Mouse (Mus musculus): ENCODE results near the gene Nfia. TPM values are rescaled to one million over a fixed set of nuclear protein-coding genes. Genes with fewer than 3 reads are reported as not detected.

Nfia gene
- polyA plus RNA-seq, 1 experiment from 2014 or later: 56.7 TPM

- Histone ChIP-seq H3K9me3 (no peaks in the 10 kb centered on the region), H3K36me3 (peaks cover 28% of the 10 kb centered on the region; the same call in 1 of the 2 replicates), H3K27ac (peak overlapping the region; percentile 2; the same call in 1 of the 2 replicates), H3K4me3 (replicated peaks) (no peak overlapping the region), H3K4me2 (no peak overlapping the region), H3K4me1 (replicated peaks) (peaks cover 58% of the 10 kb centered on the region), H3K9ac (replicated peaks) (no peak overlapping the region), H3K27me3 (no peaks in the 10 kb centered on the region)
- no peak for ATAC-seq (ENCODE audit: insufficient number of reproducible peaks, insufficient read depth, low FRiP score, low TSS enrichment, low read depth)
- 14% methylated on average over 1 of the region's 1 CpGs for WGBS
Measured at GRCm38 (mm10) chr4:98098663-98099062, 326.1 kb downstream of the Nfia start.

GRCm38 (mm10) chr4:98099433-98099832, 326.9 kb downstream of the Nfia start:
- H3K4me3 ChIP-seq (replicated peaks): no peak overlapping the region
- peak overlapping the region; percentile 67; the same call in 1 of the 2 replicates for H3K27ac ChIP-seq
- no peak overlapping the region for H3K4me2 ChIP-seq
- no peak overlapping the region for H3K9ac ChIP-seq (replicated peaks)
- WGBS: 28% methylated on average over 5 of the region's 5 CpGs
- no peaks in the 10 kb centered on the region for H3K9me3 ChIP-seq
- H3K36me3 ChIP-seq: peaks cover 25% of the 10 kb centered on the region; the same call in 1 of the 2 replicates
- ATAC-seq (ENCODE audit: insufficient number of reproducible peaks, insufficient read depth, low FRiP score, low TSS enrichment, low read depth): 0 out of 2 replicates have a peak, but pooled peaks have one; percentile 38
- H3K4me1 ChIP-seq (replicated peaks): peaks cover 61% of the 10 kb centered on the region
- no peaks in the 10 kb centered on the region for H3K27me3 ChIP-seq

GRCm38 (mm10) chr4:98101153-98102096, 328.9 kb downstream of the Nfia start:
- Histone ChIP-seq H3K27ac (peak overlapping the region; percentile 88), H3K4me1 (replicated peaks) (peaks cover 79% of the 10 kb centered on the region), H3K4me3 (replicated peaks) (no peak overlapping the region), H3K9ac (replicated peaks) (no peak overlapping the region), H3K9me3 (no peaks in the 10 kb centered on the region), H3K36me3 (peaks cover 16% of the 10 kb centered on the region; the same call in 1 of the 2 replicates), H3K27me3 (no peaks in the 10 kb centered on the region), H3K4me2 (no peak overlapping the region)
- no peak for ATAC-seq (ENCODE audit: insufficient number of reproducible peaks, insufficient read depth, low FRiP score, low TSS enrichment, low read depth)
- WGBS: 55% methylated on average over 10 of the region's 10 CpGs

DNA sequence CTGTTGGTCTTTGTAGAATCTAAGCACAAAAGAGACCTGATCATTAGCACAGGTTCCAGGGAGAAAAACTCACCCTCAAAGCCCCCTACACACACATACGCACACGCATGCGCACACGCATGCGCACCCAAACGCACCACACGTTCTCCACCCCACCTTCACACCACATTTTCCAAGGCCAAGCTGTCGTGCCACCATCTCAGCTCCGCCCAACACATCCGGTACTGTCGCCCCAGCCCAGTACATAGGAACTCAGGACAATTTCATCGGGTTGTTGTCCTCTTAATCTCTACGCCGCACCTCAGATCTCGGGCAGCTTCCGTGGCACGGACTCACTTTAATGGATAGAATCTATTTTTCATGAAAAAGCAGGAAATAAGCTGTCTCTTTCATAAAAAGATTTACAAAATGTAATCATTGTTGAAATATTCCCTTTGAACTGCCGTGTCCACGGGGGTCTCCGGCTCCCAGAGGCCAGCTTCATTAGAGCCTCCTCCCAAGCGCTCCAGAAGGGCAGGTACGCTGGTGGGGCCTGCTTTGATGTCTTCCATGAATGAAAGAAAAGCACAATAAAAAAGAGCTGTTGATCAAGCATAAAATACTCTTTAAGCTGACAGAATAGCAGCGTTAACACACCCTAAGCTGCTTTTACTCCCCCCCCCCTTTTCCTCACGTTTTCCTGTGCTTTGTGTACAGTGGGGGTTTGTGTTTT, 330.2 kb downstream of the Nfia start:
- peak overlapping the region; percentile 68 for H3K27ac ChIP-seq
- ATAC-seq (ENCODE audit: insufficient number of reproducible peaks, insufficient read depth, low FRiP score, low TSS enrichment, low read depth): no peak
- peaks cover 93% of the 10 kb centered on the region for H3K4me1 ChIP-seq (replicated peaks)
- 0 out of 2 replicates have a peak overlapping the region, but pooled peaks have one; percentile 17 for H3K4me2 ChIP-seq
- H3K27me3 ChIP-seq: no peaks in the 10 kb centered on the region
- H3K36me3 ChIP-seq: peaks cover 8% of the 10 kb centered on the region; the same call in 1 of the 2 replicates
- WGBS: 42% methylated on average over 24 of the region's 24 CpGs
- H3K9ac ChIP-seq (replicated peaks): no peak overlapping the region
- H3K9me3 ChIP-seq: no peaks in the 10 kb centered on the region
- H3K4me3 ChIP-seq (replicated peaks): no peak overlapping the region

GRCm38 (mm10) chr4:98103337-98103666, 330.8 kb downstream of the Nfia start:
- 20% methylated on average over 2 of the region's 2 CpGs for WGBS
- H3K36me3 ChIP-seq: peaks cover 3% of the 10 kb centered on the region; the same call in 1 of the 2 replicates
- no peaks in the 10 kb centered on the region for H3K27me3 ChIP-seq
- H3K4me3 ChIP-seq (replicated peaks): no peak overlapping the region
- H3K27ac ChIP-seq: peak overlapping the region; percentile 68
- no peak overlapping the region for H3K9ac ChIP-seq (replicated peaks)
- H3K4me2 ChIP-seq: 0 out of 2 replicates have a peak overlapping the region, but pooled peaks have one; percentile 17
- H3K9me3 ChIP-seq: no peaks in the 10 kb centered on the region
- peaks cover 96% of the 10 kb centered on the region for H3K4me1 ChIP-seq (replicated peaks)
- ATAC-seq (ENCODE audit: insufficient number of reproducible peaks, insufficient read depth, low FRiP score, low TSS enrichment, low read depth): no peak

GRCm38 (mm10) chr4:98104161-98104560, 331.6 kb downstream of the Nfia start:
- 64% methylated on average over 8 of the region's 8 CpGs for WGBS

DNA sequence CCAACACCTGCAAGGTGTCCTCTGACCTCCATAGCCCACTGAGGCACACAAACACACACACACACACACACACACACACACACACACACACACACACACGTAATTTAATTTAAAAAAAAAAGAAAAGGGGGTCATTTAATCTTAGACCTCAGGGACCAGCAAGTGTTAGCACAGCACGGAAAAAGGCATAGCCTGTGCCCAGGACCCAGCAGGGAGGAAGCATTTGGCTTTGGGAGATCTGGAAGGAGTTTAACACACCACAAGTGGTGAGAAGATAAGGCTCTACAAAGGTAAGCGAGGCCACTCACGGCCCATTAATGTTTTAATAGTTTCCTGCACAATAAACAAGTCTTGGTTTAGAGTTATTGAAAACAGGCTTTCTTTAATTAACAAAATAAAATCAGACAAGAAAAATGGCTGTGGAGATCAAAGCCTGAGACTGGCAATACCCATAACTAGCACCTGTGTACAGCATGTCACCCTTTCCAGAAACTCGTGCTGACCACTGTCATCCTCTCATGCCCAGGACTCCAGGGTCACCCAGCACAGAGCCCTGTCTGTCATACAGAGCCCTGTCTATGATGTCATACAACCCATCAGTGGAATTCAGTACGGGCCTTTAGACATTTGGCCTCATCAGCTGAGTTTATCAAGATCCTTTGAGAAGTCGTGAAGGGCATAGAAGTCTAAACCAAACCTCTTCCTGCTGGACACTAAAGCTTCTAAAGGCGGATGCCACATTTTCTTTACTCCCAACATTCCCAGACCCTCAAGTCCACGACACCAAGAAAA, 332.6 kb downstream of the Nfia start:
- ATAC-seq (ENCODE audit: insufficient number of reproducible peaks, insufficient read depth, low FRiP score, low TSS enrichment, low read depth): no peak
- Histone ChIP-seq H3K9me3 (no peaks in the 10 kb centered on the region), H3K9ac (replicated peaks) (no peak overlapping the region), H3K4me1 (replicated peaks) (peaks cover 90% of the 10 kb centered on the region), H3K27ac (peak overlapping the region; percentile 94), H3K4me3 (replicated peaks) (no peak overlapping the region), H3K27me3 (no peaks in the 10 kb centered on the region), H3K36me3 (no peaks in the 10 kb centered on the region), H3K4me2 (peak overlapping the region; percentile 50; the same call in 1 of the 2 replicates)
- WGBS: 20% methylated on average over 9 of the region's 9 CpGs

More at GRCm38 (mm10) chr4:98104161-98104560, 331.6 kb downstream of the Nfia start:
- no peaks in the 10 kb centered on the region for H3K9me3 ChIP-seq
- no peaks in the 10 kb centered on the region for H3K27me3 ChIP-seq
- H3K4me1 ChIP-seq (replicated peaks): peaks cover 95% of the 10 kb centered on the region
- peak overlapping the region; percentile 68 for H3K27ac ChIP-seq
- no peak for ATAC-seq (ENCODE audit: insufficient number of reproducible peaks, insufficient read depth, low FRiP score, low TSS enrichment, low read depth)
- H3K36me3 ChIP-seq: no peaks in the 10 kb centered on the region
- no peak overlapping the region for H3K9ac ChIP-seq (replicated peaks)
- no peak overlapping the region for H3K4me3 ChIP-seq (replicated peaks)
- H3K4me2 ChIP-seq: no peak overlapping the region

GRCm38 (mm10) chr4:98105971-98106370, 333.4 kb downstream of the Nfia start:
- Histone ChIP-seq H3K9ac (replicated peaks) (no peak overlapping the region), H3K4me1 (replicated peaks) (peaks cover 81% of the 10 kb centered on the region), H3K4me3 (replicated peaks) (0 out of 2 replicates have a peak overlapping the region, but pooled peaks have one; percentile 4), H3K27me3 (no peaks in the 10 kb centered on the region), H3K27ac (peak overlapping the region; percentile 94), H3K36me3 (peaks cover under 1% of the 10 kb centered on the region; the same call in 1 of the 2 replicates), H3K9me3 (no peaks in the 10 kb centered on the region), H3K4me2 (peak overlapping the region; percentile 50)
- WGBS: 6% methylated on average over 6 of the region's 6 CpGs
- no peak for ATAC-seq (ENCODE audit: insufficient number of reproducible peaks, insufficient read depth, low FRiP score, low TSS enrichment, low read depth)

DNA sequence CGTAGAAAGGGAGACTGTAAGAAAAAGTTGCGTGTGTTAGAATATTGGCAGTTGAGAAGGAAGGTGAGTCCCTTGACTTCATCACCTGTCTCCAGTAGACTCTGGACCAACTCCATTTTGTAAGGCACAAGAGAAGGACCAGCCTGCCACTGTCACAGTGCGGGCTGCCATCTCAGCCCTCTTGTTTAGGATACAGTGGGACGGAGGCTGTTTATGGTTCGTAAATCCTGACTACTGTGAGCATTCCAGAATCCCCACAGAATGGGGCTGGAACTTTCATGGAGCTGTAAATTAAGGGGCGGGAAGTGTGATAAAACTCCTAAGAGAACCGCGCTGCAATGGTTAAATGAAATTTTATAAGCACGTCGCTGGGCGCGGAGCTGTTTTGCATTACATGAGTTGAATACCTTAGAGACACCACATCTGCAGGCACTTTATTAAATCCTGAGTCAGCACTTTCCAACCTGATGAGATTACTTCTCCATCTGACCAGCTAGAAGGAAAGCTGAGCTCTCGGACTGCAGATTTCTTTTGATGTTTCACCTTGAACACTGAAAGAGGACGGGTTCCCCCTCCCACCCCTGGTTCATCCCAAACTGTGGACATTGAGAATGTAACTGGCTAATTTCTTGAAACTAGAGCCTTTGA, 334.0 kb downstream of the Nfia start:
- Histone ChIP-seq H3K4me1 (replicated peaks) (peaks cover 75% of the 10 kb centered on the region), H3K4me3 (replicated peaks) (0 out of 2 replicates have a peak overlapping the region, but pooled peaks have one; percentile 4), H3K9ac (replicated peaks) (no peak overlapping the region), H3K36me3 (peaks cover 6% of the 10 kb centered on the region), H3K27me3 (no peaks in the 10 kb centered on the region), H3K27ac (peak overlapping the region; percentile 94), H3K9me3 (no peaks in the 10 kb centered on the region), H3K4me2 (peak overlapping the region; percentile 50)
- 6% methylated on average over 14 of the region's 14 CpGs for WGBS
- peak; percentile 54 for ATAC-seq (ENCODE audit: insufficient number of reproducible peaks, insufficient read depth, low FRiP score, low TSS enrichment, low read depth)

- no peaks in the 10 kb centered on the region for H3K27me3 ChIP-seq
- H3K4me3 ChIP-seq (replicated peaks): no peak overlapping the region
- WGBS: 4% methylated on average over 4 of the region's 4 CpGs
- peak overlapping the region; percentile 94 for H3K27ac ChIP-seq
- H3K9me3 ChIP-seq: no peaks in the 10 kb centered on the region
- peak; percentile 0; the same call in 1 of the 2 replicates for ATAC-seq (ENCODE audit: insufficient number of reproducible peaks, insufficient read depth, low FRiP score, low TSS enrichment, low read depth)
- H3K4me1 ChIP-seq (replicated peaks): peaks cover 70% of the 10 kb centered on the region
- H3K36me3 ChIP-seq: peaks cover 6% of the 10 kb centered on the region
- H3K9ac ChIP-seq (replicated peaks): no peak overlapping the region
- H3K4me2 ChIP-seq: peak overlapping the region; percentile 50
Measured at GRCm38 (mm10) chr4:98107093-98107453, 334.5 kb downstream of the Nfia start.

Data from limb, embryonic 12.5 days (tissue).